Mouse (Mus musculus) forebrain, embryonic 12.5 days (tissue): Measurements from ENCODE around the gene Bcas3. TPM values are rescaled to one million over a fixed set of nuclear protein-coding genes. Genes with fewer than 3 reads are reported as not detected.

Experiments
- ATAC-seq: fragments of 200-750 bp; cut with Nextera tagmentation; 2 replicates; pipeline ENCODE4 v1.8.0; 2017; ENCODE audit warnings: moderate TSS enrichment; ENCODE audit not compliant: low FRiP score
- H3K27ac ChIP-seq: fragments of 300-500 bp; sonication (generic); 2 replicates; pipeline ENCODE4 v1.5.1; 2016; ENCODE audit warnings: mild to moderate bottlenecking
- H3K27me3 ChIP-seq: fragments of 300-500 bp; sonication (generic); 2 replicates; pipeline ENCODE4 v1.6.1; 2016; ENCODE audit warnings: mild to moderate bottlenecking
- H3K36me3 ChIP-seq: fragments of 300-500 bp; sonication (generic); replicated peaks from 2 replicates; pipeline ENCODE4 v1.6.1; 2016; ENCODE audit warnings: mild to moderate bottlenecking
- H3K4me1 ChIP-seq: fragments of 300-500 bp; sonication (generic); 2 replicates; pipeline ENCODE4 v1.6.1; 2016
- H3K4me2 ChIP-seq: fragments of 300-500 bp; sonication (generic); 2 replicates; pipeline ENCODE4 v1.6.1; 2016; ENCODE audit warnings: mild to moderate bottlenecking, moderate library complexity
- H3K4me3 ChIP-seq: fragments of 300-500 bp; sonication (generic); replicated peaks from 2 replicates; pipeline ENCODE4 v1.5.1; 2016; ENCODE audit warnings: mild to moderate bottlenecking
- H3K9ac ChIP-seq: fragments of 300-500 bp; sonication (generic); 2 replicates; pipeline ENCODE4 v1.6.1; 2016; ENCODE audit warnings: mild to moderate bottlenecking
- H3K9me3 ChIP-seq: fragments of 300-500 bp; sonication (generic); 2 replicates; pipeline ENCODE4 v1.6.1; 2016
- WGBS: fragments of 180-500 bp; shearing (Covaris S2); methylation state at CpG from one replicate; pipeline ENCODE4 v1.1.7; 2016; 5-methylcytosine and 5-hydroxymethylcytosine counted together
- polyA plus RNA-seq: library from polyadenylated mRNA; unstranded; fragments of >200 nt; fragmentation: Nextera tagmentation; extraction: Ambion mirVana; gene quantifications from 2 replicates; pipeline ENCODE4 v1.2.1, GENCODE M21; 2016

Bcas3 gene
- polyA plus RNA-seq, 1 experiment from 2014 or later: 19.1 TPM

- Histone ChIP-seq H3K9ac (no peak overlapping the region), H3K4me3 (no peak overlapping the region), H3K4me1 (no peaks in the 10 kb centered on the region; the same call in 1 of the 2 replicates), H3K27ac (peak overlapping the region; percentile 3; the same call in 1 of the 2 replicates), H3K9me3 (no peaks in the 10 kb centered on the region), H3K36me3 (no peaks in the 10 kb centered on the region), H3K4me2 (no peak overlapping the region), H3K27me3 (no peaks in the 10 kb centered on the region)
- WGBS: 87% methylated on average over 7 of the region's 7 CpGs
- ATAC-seq: no peak
These were observed 31.2 kb downstream of the Bcas3 start for GRCm38 (mm10) chr11:85383975-85384821.

GRCm38 (mm10) chr11:85392179-85392863, 39.4 kb downstream of the Bcas3 start:
- no peak overlapping the region for H3K4me3 ChIP-seq
- no peak for ATAC-seq
- no peaks in the 10 kb centered on the region for H3K27me3 ChIP-seq
- H3K4me1 ChIP-seq: peaks cover 17% of the 10 kb centered on the region
- no peak overlapping the region for H3K9ac ChIP-seq
- WGBS: 46% methylated on average over 12 of the region's 12 CpGs
- H3K4me2 ChIP-seq: no peak overlapping the region
- H3K9me3 ChIP-seq: no peaks in the 10 kb centered on the region
- no peak overlapping the region; the same call in 1 of the 2 replicates for H3K27ac ChIP-seq
- no peaks in the 10 kb centered on the region for H3K36me3 ChIP-seq

- ATAC-seq: no peak
- Histone ChIP-seq H3K9me3 (no peaks in the 10 kb centered on the region), H3K9ac (no peak overlapping the region), H3K36me3 (no peaks in the 10 kb centered on the region), H3K4me3 (no peak overlapping the region), H3K4me1 (peaks cover 17% of the 10 kb centered on the region), H3K27me3 (no peaks in the 10 kb centered on the region), H3K27ac (no peak overlapping the region), H3K4me2 (no peak overlapping the region)
- 32% methylated on average over 9 of the region's 9 CpGs for WGBS
These were observed 39.9 kb downstream of the Bcas3 start for GRCm38 (mm10) chr11:85392864-85393220.

GRCm38 (mm10) chr11:85393990-85394389, 41.0 kb downstream of the Bcas3 start:
- Histone ChIP-seq H3K27ac (no peak overlapping the region), H3K4me1 (peaks cover 17% of the 10 kb centered on the region), H3K27me3 (no peaks in the 10 kb centered on the region), H3K36me3 (no peaks in the 10 kb centered on the region), H3K9ac (no peak overlapping the region), H3K4me2 (no peak overlapping the region), H3K9me3 (no peaks in the 10 kb centered on the region), H3K4me3 (no peak overlapping the region)
- ATAC-seq: no peak
- 69% methylated on average over 3 of the region's 3 CpGs for WGBS

GRCm38 (mm10) chr11:85395361-85395760, 42.4 kb downstream of the Bcas3 start:
- Histone ChIP-seq H3K4me2 (no peak overlapping the region), H3K27me3 (no peaks in the 10 kb centered on the region), H3K9me3 (no peaks in the 10 kb centered on the region), H3K4me3 (no peak overlapping the region), H3K9ac (no peak overlapping the region), H3K27ac (no peak overlapping the region), H3K36me3 (no peaks in the 10 kb centered on the region), H3K4me1 (peaks cover 17% of the 10 kb centered on the region)
- ATAC-seq: no peak
- WGBS: 29% methylated on average over 7 of the region's 7 CpGs

GRCm38 (mm10) chr11:85406531-85406930, 53.6 kb downstream of the Bcas3 start:
- no peaks in the 10 kb centered on the region for H3K9me3 ChIP-seq
- no peak for ATAC-seq
- no peaks in the 10 kb centered on the region for H3K36me3 ChIP-seq
- no peak overlapping the region for H3K9ac ChIP-seq
- H3K4me3 ChIP-seq: no peak overlapping the region
- H3K27ac ChIP-seq: no peak overlapping the region
- no peaks in the 10 kb centered on the region for H3K27me3 ChIP-seq
- no peaks in the 10 kb centered on the region for H3K4me1 ChIP-seq
- no peak overlapping the region for H3K4me2 ChIP-seq
- 59% methylated on average over 3 of the region's 3 CpGs for WGBS

- no peak overlapping the region for H3K9ac ChIP-seq
- H3K9me3 ChIP-seq: no peaks in the 10 kb centered on the region
- H3K27ac ChIP-seq: no peak overlapping the region
- no peak overlapping the region for H3K4me2 ChIP-seq
- no peaks in the 10 kb centered on the region for H3K27me3 ChIP-seq
- H3K4me1 ChIP-seq: no peaks in the 10 kb centered on the region
- no peak overlapping the region for H3K4me3 ChIP-seq
- 39% methylated on average over 3 of the region's 3 CpGs for WGBS
- ATAC-seq: no peak
- no peaks in the 10 kb centered on the region for H3K36me3 ChIP-seq
These were observed 54.7 kb downstream of the Bcas3 start for GRCm38 (mm10) chr11:85407700-85408099.

GRCm38 (mm10) chr11:85412319-85412718, 59.4 kb downstream of the Bcas3 start:
- ATAC-seq: no peak
- no peak overlapping the region for H3K9ac ChIP-seq
- H3K4me3 ChIP-seq: no peak overlapping the region
- 76% methylated on average over 7 of the region's 7 CpGs for WGBS
- H3K36me3 ChIP-seq: no peaks in the 10 kb centered on the region
- H3K27me3 ChIP-seq: no peaks in the 10 kb centered on the region
- no peak overlapping the region for H3K4me2 ChIP-seq
- no peaks in the 10 kb centered on the region for H3K4me1 ChIP-seq
- H3K9me3 ChIP-seq: no peaks in the 10 kb centered on the region
- H3K27ac ChIP-seq: no peak overlapping the region

GRCm38 (mm10) chr11:85414476-85414875, 61.5 kb downstream of the Bcas3 start:
- ATAC-seq: no peak
- Histone ChIP-seq H3K4me3 (no peak overlapping the region), H3K36me3 (no peaks in the 10 kb centered on the region), H3K9me3 (no peaks in the 10 kb centered on the region), H3K27me3 (no peaks in the 10 kb centered on the region), H3K4me1 (no peaks in the 10 kb centered on the region), H3K27ac (no peak overlapping the region), H3K4me2 (no peak overlapping the region), H3K9ac (no peak overlapping the region)
- WGBS: 89% methylated on average over 1 of the region's 1 CpGs

GRCm38 (mm10) chr11:85427353-85427752, 74.4 kb downstream of the Bcas3 start:
- H3K9me3 ChIP-seq: no peaks in the 10 kb centered on the region
- no peak overlapping the region for H3K27ac ChIP-seq
- no peak overlapping the region for H3K9ac ChIP-seq
- H3K27me3 ChIP-seq: no peaks in the 10 kb centered on the region
- H3K36me3 ChIP-seq: no peaks in the 10 kb centered on the region
- 80% methylated on average over 6 of the region's 6 CpGs for WGBS
- H3K4me3 ChIP-seq: no peak overlapping the region
- H3K4me1 ChIP-seq: no peaks in the 10 kb centered on the region
- ATAC-seq: no peak
- H3K4me2 ChIP-seq: no peak overlapping the region

GRCm38 (mm10) chr11:85428227-85428626, 75.3 kb downstream of the Bcas3 start:
- ATAC-seq: no peak

GRCm38 (mm10) chr11:85430743-85431448, 77.9 kb downstream of the Bcas3 start:
- Histone ChIP-seq H3K4me2 (no peak overlapping the region), H3K36me3 (no peaks in the 10 kb centered on the region), H3K27ac (no peak overlapping the region), H3K9me3 (no peaks in the 10 kb centered on the region), H3K4me3 (no peak overlapping the region), H3K9ac (no peak overlapping the region), H3K4me1 (no peaks in the 10 kb centered on the region), H3K27me3 (no peaks in the 10 kb centered on the region)
- no peak for ATAC-seq
- 61% methylated on average over 11 of the region's 11 CpGs for WGBS

More at GRCm38 (mm10) chr11:85428227-85428626, 75.3 kb downstream of the Bcas3 start:
- Histone ChIP-seq H3K4me1 (no peaks in the 10 kb centered on the region), H3K9me3 (no peaks in the 10 kb centered on the region), H3K9ac (no peak overlapping the region), H3K4me2 (no peak overlapping the region), H3K27me3 (no peaks in the 10 kb centered on the region), H3K4me3 (no peak overlapping the region), H3K36me3 (no peaks in the 10 kb centered on the region), H3K27ac (no peak overlapping the region)
- 61% methylated on average over 3 of the region's 3 CpGs for WGBS
